Mouse (Mus musculus) ZHBTc4 (cell line): Measurements from ENCODE around the gene Klhl26.

ENCODE experiments used
- DNase-seq: peaks from one replicate; pipeline ENCODE4 v3.0.0-alpha.2; 2011; ENCODE audit warnings: low read depth, low spot score

The Klhl26 gene

DNA sequence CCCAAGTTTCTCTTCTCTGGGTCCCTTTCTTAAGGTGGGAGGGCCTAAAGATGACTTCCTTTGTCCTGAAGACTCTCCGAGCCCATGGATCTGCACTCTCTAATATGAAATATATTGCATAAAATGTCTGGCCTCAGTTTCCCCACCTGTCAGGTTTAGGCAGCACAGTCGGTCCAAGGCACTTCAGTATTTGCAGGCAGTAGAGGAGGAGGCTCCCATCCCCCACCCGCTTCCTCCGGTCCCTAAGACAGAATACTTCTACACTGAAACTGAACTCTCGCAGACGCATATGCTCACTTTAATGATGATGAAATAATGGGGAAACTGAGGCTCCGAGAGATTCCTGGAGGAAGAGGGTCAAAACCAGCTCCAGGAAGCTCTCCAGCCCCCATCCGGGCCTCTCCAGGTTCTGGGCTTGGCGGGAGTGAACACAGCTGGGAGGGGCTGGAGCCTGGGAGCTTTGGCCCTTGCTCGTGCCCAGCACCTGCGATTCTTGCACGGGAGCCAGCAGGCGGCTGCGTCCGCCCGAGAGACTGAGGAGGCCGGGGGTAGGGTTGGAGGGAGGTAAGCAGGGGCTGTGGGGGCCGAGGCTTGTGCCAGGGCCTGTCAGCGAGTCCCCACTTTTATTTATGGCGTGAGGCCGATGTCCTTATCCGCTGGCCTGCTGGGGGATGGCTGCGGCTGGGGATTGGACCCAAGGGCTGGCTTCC is 25.2 kb upstream of the Klhl26 start:
- DNase-seq, result no peak

DNA sequence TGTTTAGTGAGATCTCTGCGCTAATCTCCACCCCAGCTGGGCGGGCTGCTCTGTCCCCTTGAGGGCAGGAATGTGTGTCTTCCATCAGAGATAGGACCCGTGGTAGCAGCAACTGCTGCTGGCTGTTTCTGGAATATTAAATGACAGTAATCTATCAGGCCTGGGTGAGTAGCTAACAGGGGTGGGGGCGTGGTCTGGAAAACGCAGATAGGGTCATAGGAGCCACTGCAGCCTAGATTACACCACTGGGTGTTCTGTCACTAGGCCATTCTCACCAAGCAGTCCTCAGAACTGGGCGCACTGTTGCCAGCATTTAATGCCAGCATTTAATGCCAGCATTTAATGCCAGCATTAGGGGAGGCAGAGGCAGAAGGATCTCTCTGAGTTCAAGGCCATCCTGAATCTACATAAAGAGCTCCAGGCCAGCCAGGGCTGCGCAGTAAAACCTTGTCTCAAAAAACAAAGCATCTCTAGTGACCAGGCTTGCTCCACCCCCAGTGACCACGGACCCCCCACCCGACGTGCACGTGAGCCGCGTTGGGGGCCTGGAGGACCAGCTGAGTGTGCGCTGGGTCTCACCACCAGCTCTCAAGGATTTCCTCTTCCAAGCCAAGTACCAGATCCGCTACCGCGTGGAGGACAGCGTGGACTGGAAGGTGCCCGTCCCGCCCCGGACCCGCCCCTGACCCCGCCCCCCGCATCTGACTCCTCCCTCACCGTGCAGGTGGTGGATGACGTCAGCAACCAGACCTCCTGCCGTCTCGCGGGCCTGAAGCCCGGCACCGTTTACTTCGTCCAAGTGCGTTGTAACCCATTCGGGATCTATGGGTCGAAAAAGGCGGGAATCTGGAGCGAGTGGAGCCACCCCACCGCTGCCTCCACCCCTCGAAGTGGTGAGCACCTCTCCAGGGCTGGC is 23.9 kb upstream of the Klhl26 start:
- peak; percentile 73 for DNase-seq

DNA sequence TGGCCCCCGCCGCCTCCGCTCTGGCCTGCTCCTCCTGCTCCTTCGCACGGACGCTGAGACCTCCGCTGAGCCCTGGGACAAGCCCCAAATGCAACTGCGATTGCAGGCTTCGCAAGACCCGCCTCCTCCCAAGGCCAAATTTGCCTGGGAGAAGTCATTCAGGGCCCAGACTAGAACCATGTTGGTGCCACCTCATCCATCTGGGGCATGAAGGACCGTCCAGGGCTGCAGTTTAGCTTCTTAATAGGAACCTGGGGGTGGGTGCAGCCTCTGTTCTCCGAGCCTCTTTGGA is 18.9 kb upstream of the Klhl26 start:
- no peak for DNase-seq

DNA sequence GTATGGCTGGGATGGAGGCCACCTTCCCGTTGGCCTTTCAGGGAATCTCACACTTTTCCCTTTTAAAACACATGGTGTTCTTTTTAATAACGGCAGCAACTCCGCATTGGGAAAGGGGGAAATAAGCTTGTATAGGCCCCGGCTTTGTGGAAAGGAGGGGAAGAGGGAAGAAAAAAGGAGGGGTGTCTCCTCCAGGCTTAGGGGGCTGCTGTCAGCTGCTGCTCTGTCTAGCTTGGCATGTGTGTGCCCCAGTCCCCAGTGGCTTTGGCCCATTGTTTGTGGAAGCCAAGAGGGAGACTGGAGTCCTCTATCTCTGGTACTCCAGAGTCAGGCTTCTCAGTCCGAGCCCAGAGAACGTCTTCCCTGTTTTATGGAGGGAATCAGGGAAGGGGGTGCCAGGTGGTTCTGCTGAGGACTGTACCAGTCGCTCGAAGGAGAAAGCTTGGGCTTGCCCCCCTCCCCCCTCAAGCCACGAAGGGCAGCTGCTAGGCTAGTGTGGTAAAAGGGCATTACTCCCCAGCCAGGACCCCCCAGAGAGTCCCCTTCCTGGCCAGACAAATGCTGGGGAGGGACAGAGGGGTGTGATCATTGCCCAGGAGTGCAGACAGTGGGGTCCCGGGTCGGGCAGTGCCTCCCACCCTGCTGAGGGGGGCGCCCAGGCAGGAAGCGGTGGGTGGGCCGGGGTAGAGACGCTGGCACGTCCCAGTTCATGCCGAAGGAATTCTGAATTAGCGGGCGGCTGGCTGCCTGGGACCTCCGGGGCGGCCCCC is 18.4 kb upstream of the Klhl26 start:
- DNase-seq, result no peak

DNA sequence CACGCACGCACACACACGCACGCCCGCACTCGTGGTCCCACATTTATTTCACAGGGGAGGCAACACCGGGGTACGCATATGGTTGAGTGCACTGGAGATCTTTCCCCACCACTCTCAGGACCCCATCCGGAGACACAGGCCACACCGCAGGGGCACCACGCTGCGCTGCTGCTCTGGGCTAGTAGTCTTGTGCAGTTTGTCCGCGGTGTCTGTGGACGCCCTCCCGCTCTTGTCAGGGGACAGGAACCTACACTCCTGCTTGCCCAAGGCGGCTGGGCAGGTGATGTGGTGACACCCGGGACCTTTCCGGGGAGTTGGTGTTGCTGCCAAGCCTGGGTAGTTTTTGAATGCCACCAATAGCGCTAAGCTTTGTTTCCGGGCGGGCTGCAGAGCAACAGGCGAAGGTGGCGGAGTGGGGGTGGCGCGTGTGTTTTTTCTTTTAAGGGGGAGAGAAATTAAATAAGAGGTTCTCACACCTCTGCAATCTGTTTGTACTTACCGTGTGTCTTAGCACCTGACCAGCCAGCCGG is 17.7 kb upstream of the Klhl26 start:
- peak; percentile 42 for DNase-seq

DNA sequence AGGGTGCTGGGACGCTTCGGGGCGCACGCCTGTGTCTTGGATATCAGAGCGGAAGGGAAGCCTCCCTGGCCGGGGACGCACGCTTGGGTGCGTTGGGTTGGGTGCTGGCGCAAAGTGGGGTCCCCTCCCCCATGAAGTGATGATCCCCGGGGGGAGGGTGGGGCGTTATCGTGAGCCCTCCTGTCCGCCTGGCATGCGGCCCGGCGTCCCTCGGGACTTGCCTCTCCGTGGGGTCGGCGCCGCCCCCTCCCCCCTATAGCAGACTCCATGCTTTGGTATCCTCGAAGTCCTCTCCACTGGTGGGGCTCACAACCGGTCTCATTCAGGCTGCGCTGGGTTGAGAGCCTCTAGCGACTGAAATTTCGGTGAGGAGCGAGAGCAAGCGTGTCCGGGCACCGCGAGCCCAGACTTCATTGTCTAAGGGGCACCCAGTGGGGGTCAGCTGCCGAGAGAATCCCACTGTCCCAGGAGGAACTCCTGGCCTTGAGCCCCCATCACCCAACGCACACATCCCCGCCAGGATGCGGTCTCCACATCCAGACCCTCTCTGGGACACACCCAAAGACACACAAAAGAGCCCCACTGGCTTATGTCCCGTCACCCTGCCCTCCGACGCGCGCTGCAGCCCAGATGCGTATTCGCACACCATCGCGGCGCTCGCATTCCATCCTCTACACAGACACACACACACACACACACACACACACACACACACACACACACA is 17.1 kb upstream of the Klhl26 start:
- peak; percentile 54 for DNase-seq

DNA sequence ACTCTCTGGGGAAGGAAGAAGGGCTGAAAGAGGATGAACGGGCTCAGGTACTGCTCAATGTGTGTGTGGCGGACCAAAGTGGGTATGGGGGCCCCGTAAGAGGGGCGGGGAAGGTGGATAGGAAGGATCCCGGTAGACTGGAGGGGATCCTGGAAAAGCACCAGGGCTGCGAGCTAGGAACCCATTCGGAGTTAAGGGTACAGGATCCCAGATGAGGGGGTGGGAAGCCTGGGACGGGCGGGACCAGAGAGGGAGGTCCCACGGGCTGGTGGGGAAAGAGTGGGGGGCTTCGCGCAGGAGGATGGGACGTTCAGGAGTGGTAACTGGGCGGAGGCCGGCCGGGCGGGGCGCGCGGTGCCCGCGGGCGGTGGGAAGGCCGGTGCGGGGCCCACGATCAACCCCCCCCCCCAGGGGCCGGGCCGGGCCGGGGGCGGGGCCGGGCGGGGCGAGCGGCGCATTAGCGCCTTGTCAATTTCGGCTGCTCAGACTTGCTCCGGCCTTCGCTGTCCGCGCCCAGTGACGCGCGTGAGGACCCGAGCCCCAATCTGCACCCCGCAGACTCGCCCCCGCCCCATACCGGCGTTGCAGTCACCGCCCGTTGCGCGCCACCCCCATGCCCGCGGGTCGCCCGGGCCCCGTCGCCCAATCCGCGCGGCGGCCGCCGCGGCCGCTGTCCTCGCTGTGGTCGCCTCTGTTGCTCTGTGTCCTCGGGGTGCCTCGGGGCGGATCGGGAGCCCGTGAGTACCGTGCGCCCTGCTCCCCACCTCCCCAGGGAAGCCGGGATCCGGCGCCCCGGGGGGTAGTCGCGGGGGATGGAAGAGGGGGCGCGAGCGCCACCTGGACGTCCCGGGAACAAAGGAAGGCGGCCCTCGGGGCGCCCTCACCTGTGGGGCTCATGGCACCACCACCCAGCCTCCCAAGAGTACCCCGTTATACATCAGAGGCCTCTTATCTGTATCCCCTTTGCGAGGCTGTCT is 16.2 kb upstream of the Klhl26 start, which contains the start of gene Crlf1:
TSS of gene Crlf1 (plus strand) at position 495 of the 977 bp plus-strand sequence.
- no peak for DNase-seq

DNA sequence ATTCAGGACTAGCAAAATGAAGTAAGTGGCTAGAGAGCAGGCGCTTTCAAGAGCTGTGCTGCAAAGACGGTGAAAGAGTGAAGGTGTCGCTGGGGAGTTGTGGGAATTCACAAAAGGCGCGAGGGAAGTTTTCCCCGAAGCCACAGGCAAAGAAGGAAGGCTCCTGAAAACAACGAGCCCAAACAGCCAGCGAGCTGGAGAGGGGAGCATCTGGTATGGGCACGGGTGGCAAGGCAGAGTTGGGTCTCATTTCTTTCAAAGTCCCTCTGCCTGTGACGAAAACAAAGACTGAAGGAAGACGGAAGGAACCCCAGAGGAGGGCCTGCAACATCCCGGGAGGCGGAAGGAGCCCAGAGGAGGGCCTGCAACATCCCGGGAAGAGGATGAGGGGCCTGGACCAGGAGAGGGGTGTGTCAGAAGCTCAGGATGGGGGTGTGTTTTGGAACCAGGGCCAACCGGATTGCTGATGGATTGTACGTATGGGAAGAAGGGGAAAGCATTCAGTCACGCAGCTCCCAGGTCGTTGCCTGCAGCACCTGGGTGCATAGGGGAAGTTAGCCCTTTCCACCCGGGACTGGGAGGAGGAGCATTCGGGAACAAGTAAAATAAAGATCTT is 14.2 kb upstream of the Klhl26 start:
- DNase-seq, result peak; percentile 38

DNA sequence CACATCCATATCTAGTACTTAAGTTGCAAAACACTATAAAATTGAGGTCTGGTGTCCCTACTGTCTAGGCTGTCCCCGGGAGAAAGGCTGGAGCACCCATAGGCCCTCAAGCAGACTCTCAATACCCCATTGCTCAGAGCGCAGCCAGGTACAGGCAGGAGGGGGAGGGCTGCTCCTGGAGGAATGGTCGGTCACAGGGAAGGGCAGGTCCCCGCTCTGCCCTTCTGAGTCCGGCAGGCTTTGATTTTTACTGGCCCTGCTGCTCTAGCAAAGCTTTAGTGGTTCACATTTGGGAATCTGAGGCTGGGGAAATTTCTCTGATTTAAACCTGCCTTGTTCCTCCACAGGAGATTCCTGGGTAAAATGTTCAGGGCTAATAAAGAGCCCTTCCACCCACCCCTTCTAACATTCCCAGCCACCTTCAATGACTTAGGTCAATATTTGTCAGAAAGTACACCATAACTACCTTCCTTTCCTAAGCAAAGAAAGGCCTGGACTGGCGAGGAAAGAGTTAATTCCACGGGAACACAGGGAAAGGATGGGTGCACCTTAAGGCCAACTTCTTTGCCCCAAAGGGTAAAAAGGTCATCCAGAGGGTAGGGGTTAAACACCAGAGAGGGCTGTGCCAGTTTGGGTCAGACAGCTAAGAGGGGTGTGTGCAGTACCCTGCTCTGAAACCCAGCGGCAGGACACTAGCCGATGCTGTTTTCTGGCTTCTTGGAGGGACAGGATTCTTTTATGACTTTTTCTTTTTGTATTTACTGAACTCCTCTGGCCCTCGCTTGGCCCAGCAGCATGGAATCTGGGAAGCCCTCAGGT is 13.5 kb upstream of the Klhl26 start:
- no peak for DNase-seq

DNA sequence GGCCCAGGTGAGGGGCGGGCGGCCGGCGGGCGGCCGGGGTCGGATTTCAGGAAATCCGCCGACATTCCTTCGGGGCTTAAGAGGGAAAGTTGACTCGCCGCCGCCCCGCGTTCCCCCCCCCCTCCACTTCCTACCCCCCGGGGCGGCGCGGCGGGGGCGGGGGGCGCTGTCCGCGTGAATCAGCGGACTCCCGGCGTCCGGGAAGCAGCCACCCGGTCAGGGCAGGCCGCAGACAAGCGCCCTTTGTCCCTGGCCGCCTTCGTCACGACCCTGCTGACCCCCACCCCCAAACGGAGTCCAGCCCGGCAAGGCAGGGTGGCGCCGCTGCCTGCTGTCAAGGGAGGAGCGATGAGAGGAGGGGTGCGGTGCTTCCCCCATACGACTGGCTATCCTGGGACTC is 12.8 kb upstream of the Klhl26 start:
- no peak for DNase-seq

DNA sequence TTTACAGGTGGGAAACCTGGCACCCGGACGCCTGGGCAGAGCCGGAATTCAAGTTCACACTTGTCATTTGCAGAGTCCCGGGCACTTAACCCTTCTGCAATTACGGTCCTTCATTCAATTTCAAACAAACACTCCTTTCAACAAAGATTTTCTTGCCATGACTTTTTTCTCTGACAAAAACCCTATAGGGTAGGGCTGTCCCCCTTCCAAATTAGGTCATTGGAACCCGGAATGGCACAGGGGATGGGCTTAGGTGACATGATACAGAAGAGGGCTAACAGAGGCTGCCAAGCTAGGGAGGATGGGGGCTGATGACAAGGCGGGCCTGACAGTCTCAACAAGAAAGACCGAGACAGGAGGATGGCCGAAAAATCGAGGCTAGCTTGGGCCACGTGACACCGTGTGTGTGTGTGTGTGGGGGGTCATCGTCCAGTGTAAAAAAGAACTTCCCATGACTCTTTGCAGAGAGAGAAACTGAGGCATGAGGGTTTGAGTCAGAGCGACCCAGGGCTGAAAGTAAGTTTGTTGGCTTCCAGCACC is 12.2 kb upstream of the Klhl26 start:
- DNase-seq, result no peak

DNA sequence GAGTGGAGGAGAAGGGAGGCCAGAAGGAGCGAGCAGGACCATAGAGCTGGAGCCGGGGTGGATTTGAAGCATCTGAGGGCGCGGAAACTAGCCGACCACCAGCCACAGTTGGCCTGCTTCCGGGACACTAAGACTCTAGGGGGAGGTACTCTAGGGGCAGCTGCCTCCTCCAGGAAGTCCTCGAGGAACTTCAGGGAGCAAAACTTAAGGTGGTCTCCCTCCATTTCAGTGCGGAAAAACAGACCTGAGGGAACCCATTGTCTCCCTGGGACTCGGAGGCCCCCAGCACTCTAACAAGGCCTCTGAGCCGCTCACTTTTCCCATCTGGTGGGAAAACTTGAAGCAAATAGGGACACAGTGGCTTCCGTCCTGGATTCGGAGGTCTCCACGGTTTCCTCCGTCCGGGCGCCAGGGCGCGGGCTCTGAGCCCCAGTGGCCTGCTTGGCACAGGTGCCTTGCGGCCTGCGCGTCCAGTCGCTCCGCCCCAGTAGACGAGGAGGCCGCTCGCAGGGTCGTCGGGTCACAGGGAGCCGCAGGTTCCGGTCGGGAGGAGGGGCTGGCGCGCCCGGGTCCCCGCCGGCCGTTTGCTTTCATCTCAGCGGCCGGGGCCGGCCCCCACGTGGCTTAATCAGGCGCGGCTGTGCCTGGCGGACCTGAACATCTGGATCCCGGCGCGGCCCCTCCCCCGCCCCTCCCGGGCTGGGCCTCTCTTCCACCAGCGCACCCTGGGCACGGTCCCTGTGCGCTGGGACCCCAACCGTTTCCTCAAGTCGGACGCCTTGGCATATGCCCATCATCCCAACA is 11.4 kb upstream of the Klhl26 start:
- peak; percentile 72 for DNase-seq

DNA sequence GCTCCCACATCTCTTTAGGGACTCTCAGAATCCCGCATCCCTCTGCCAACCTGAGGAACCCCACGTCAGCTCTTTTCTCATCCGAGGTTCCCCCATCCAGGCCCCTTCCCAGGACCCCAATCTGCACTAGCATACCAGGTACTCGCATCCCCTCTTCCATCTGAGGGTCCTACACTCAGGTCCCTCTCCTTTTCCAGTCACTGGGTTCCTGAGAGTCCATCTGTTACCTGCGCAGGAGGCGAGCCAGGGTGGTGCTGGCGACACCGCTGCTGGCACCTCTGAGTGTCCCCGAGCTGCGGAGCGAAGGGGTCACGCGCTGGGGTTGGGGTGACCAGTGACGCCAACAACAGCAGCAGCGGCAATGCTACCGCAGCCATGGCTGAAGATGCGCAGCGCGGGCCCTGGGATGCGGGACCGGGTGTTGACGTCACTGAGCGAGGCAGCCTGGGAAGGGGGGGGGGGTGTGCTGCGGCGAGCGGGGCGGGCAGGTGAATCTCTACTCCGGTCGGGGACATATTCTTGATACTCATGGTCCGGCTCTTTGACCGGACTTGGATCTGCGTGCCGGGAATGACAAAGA is 10.3 kb upstream of the Klhl26 start, which contains the start of gene Tmem59l:
TSS of gene Tmem59l (minus strand) at position 418 of the 580 bp plus-strand sequence.
- DNase-seq, result no peak

DNA sequence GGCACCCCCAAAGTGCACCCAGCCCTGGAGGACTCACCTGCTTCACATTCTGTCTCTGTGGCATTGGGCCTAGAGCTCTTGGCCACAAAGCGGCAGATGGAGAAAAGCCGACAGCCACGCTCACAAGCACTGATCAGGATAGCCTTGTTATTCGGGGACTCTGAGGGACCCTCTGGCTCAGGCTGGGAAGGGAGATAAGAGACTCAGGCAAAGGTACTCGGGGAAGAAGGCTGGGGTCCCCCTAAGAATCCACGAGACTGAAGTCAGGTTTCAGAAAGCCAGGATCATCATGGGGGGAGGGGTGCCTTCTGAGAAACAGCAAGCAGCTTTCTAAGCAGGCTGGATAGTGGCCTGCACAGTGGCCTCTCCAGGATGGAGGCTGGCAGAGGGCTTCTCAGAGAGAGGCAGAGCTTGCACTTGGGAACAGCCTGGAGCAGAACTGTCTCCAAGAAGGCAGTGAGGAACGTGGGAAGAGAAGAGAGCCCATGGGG is 9.5 kb upstream of the Klhl26 start:
- no peak for DNase-seq

DNA sequence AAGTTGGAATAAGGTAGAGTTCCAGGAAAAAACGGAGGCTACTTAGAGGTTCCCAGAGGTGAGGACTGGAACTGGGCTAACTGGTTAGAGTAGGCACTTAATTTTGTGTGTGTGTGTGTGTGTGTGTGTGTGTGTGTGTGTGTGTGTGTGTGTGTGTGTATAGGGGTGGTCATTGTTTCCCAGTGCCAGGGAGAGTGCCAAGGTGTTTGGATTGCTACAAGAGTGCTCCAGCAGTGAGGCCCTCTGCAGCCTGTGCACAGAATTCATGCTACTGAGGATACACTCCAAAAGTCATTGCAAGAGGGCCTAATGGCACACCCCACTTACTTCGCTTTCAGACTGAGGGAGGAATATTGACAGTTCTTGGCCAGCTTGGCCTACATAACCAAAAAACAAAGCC is 6.2 kb upstream of the Klhl26 start:
- DNase-seq, result no peak

DNA sequence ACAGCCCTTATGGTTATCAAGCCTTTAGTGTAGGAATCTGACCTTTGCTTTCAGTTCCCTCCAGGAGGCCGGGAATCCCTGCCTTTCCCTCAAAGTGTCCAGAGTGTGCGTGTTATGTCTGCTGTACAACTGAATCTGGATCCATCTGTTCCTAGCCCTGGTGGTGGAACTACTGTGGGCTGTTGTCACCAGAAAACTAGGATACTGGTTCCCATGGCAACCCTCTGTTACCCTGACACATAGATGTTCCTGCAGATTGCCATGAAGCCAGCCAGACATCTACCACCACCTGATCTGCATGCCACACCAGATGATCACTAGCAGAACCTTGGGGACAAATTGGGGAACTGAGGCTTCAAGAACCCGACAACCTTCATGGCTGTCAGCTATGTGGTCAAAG is 5.1 kb upstream of the Klhl26 start:
- no peak for DNase-seq
